Mouse (Mus musculus) forebrain, embryonic 11.5 days (tissue): Measurements from ENCODE around the gene Ogfod1. TPM values are rescaled to one million over a fixed set of nuclear protein-coding genes. Genes with fewer than 3 reads are reported as not detected.

ENCODE experiments used
- ATAC-seq: fragments of 200-750 bp; cut with Nextera tagmentation; replicated peaks from 2 replicates; pipeline ENCODE4 v1.8.0; 2017; ENCODE audit warnings: moderate TSS enrichment; ENCODE audit not compliant: low FRiP score
- DNase-seq: peaks from one replicate; pipeline ENCODE4 v3.0.0-alpha.2; 2017; ENCODE audit warnings: low spot score
- H3K27ac ChIP-seq: fragments of 300-500 bp; sonication (generic); 2 replicates; pipeline ENCODE4 v1.5.1; 2014; ENCODE audit warnings: low read depth, low read length
- H3K27me3 ChIP-seq: fragments of 300-500 bp; sonication (generic); 2 replicates; pipeline ENCODE4 v1.6.1; 2014; ENCODE audit warnings: mild to moderate bottlenecking, low read length, mixed read lengths; ENCODE audit not compliant: control insufficient read depth, insufficient read depth
- H3K36me3 ChIP-seq: fragments of 300-500 bp; sonication (generic); 2 replicates; pipeline ENCODE4 v1.6.1; 2014; ENCODE audit warnings: mild to moderate bottlenecking, low read length, moderate library complexity, mixed read lengths; ENCODE audit not compliant: control insufficient read depth, insufficient read depth
- H3K4me1 ChIP-seq: fragments of 300-500 bp; sonication (generic); replicated peaks from 2 replicates; pipeline ENCODE4 v1.6.1; 2014; ENCODE audit warnings: low read length, mixed read lengths; ENCODE audit not compliant: control insufficient read depth, insufficient read depth
- H3K4me2 ChIP-seq: fragments of 300-500 bp; sonication (generic); 2 replicates; pipeline ENCODE4 v1.6.1; 2014; ENCODE audit warnings: low read depth, mild to moderate bottlenecking, low read length, moderate library complexity, mixed read lengths; ENCODE audit not compliant: severe bottlenecking
- H3K4me3 ChIP-seq: fragments of 300-500 bp; sonication (generic); 2 replicates; pipeline ENCODE4 v1.5.1; 2014; ENCODE audit warnings: low read depth, low read length
- H3K9ac ChIP-seq: fragments of 300-500 bp; sonication (generic); 2 replicates; pipeline ENCODE4 v1.6.1; 2014; ENCODE audit warnings: low read length
- H3K9me3 ChIP-seq: fragments of 300-500 bp; sonication (generic); 2 replicates; pipeline ENCODE4 v1.6.1; 2016; ENCODE audit warnings: low read length, mixed read lengths; ENCODE audit not compliant: control insufficient read depth
- WGBS: fragments of 180-500 bp; shearing (Covaris S2); extraction: QIAGEN DNeasy Blood & Tissue Kit; methylation state at CpG from one replicate; pipeline ENCODE4 v1.1.7; 2014; 5-methylcytosine and 5-hydroxymethylcytosine counted together
- polyA plus RNA-seq: library from polyadenylated mRNA; unstranded; fragments of >200 nt; fragmentation: Nextera tagmentation; extraction: Ambion mirVana; gene quantifications from 2 replicates; pipeline ENCODE4 v1.2.1, GENCODE M21; 2014

Ogfod1 gene
- 16.3 and 18.7 TPM in 2 replicates for polyA plus RNA-seq

DNA sequence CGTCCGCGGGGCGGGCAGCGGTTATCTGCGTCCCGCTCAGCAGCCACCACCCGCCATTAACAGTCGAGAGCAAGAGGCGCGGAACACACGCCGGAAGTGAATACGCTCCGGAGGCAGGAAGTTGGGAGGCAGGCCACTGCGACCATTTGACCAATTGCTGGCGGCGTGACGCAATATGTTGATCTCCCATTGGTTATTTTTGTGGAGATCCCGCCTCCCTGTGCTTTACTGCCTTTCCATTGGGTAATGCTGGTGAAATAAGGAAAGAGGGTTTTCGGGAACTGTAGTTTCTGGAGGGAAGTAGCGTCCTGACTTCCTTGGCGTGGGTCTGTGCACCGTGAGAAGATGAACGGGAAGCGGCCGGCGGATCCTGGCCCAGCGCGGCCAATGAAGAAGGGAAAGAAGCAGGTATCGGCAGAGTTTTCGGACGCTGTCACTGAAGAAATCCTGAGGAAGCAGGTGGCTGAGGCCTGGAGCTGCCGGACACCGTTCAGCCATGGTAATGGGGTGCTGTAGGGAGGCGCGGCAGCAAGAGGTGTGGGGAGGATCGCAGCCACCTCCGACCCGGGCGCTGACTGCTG is at the start of gene Ogfod1, which contains the start of gene Nudt21:
Gene Ogfod1, plus strand, starts transcription at position 255 of the 581 bp plus-strand sequence.
Gene Nudt21, minus strand, starts transcription at position 88 of the 581 bp plus-strand sequence.
- Histone ChIP-seq H3K36me3 (no peaks in the 10 kb centered on the region), H3K4me3 (peak within 1 kb of the TSS; percentile 44), H3K27me3 (no peaks in the 10 kb centered on the region), H3K9ac (peak within 1 kb of the TSS; percentile 77), H3K4me1 (peaks cover 12% of the 10 kb centered on the region), H3K9me3 (no peaks in the 10 kb centered on the region), H3K27ac (peak within 1 kb of the TSS; percentile 67; the same call in 1 of the 2 replicates), H3K4me2 (peak within 1 kb of the TSS; percentile 73)
- ATAC-seq (peak; percentile 99), DNase-seq (peak; percentile 95)
- under 1% methylated on average over 41 of the region's 41 CpGs for WGBS

DNA sequence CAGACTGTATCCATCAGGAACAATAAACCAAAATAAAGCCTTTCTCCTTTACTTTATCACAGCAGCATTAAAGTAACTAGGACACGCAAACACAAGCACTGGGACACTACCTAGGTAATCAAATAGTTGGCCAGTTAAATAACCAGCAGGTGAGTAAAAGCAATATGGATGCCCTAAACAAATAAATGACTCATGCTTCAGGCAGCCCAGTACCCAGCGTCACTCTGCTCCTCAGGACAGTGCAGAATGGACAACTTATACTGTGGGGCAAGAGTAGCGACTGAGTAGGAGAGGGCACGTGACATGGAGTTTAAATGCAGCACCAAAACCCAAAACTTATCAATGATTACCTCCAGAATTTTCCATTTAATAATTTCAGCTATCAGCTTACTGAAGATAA is 47.3 kb upstream of the Ogfod1 start:
- Histone ChIP-seq H3K9ac (no peak overlapping the region), H3K27me3 (no peaks in the 10 kb centered on the region), H3K9me3 (no peaks in the 10 kb centered on the region; the same call in 1 of the 2 replicates), H3K27ac (no peak overlapping the region), H3K4me3 (no peak overlapping the region), H3K4me2 (no peak overlapping the region), H3K36me3 (peaks cover 2% of the 10 kb centered on the region; the same call in 1 of the 2 replicates), H3K4me1 (no peaks in the 10 kb centered on the region)
- 95% methylated on average over 4 of the region's 4 CpGs for WGBS
- DNase-seq: no peak
- ATAC-seq: no peak

DNA sequence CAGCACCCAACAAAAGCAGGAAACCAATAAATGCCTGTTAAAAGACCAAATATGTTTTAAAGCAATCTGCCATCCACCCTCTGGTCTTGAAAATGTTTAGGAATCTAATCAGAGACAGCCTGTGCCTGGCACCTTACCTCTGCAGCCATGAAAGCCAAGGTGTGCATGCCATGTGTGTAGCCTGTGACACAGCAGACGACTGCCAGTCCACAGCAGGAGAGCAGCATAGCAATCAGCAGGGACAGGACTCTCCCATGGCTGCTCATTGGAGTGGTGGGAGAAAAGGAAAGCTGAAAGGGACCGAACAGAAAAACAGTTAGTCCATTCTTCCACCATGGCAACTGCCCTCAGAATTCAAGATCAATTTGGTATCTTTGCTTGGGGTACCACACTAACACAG is 38.0 kb upstream of the Ogfod1 start:
- Histone ChIP-seq H3K9me3 (no peaks in the 10 kb centered on the region), H3K9ac (no peak overlapping the region), H3K4me2 (no peak overlapping the region), H3K4me3 (no peak overlapping the region), H3K27ac (no peak overlapping the region), H3K4me1 (no peaks in the 10 kb centered on the region), H3K36me3 (peaks cover 2% of the 10 kb centered on the region; the same call in 1 of the 2 replicates), H3K27me3 (no peaks in the 10 kb centered on the region)
- DNase-seq (no peak), ATAC-seq (no peak)
- WGBS: 88% methylated on average over 2 of the region's 2 CpGs

DNA sequence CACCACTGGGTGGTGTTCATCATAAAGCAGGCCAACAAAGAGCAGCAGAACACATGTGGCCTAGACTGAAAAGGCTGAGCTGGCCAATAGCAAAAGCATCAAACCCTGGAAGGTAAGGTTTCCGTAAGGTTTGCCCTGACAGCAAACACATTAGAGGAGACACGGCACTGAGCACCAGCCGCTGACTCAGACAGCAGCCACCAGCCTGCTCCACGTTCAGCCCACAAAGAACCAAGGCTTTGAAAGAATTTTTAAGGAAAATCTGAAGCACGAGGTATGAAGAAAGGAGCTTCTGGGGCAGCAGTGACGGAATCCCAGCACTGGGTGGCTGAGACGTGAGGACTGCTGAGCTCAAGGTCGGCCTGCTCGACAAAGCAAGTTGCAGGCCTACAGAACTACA is 32.9 kb upstream of the Ogfod1 start:
- Histone ChIP-seq H3K4me2 (no peak overlapping the region), H3K36me3 (no peaks in the 10 kb centered on the region; the same call in 1 of the 2 replicates), H3K9me3 (no peaks in the 10 kb centered on the region), H3K27ac (no peak overlapping the region), H3K4me3 (no peak overlapping the region), H3K4me1 (no peaks in the 10 kb centered on the region), H3K9ac (no peak overlapping the region), H3K27me3 (no peaks in the 10 kb centered on the region)
- 89% methylated on average over 9 of the region's 9 CpGs for WGBS
- DNase-seq (no peak), ATAC-seq (no peak)

DNA sequence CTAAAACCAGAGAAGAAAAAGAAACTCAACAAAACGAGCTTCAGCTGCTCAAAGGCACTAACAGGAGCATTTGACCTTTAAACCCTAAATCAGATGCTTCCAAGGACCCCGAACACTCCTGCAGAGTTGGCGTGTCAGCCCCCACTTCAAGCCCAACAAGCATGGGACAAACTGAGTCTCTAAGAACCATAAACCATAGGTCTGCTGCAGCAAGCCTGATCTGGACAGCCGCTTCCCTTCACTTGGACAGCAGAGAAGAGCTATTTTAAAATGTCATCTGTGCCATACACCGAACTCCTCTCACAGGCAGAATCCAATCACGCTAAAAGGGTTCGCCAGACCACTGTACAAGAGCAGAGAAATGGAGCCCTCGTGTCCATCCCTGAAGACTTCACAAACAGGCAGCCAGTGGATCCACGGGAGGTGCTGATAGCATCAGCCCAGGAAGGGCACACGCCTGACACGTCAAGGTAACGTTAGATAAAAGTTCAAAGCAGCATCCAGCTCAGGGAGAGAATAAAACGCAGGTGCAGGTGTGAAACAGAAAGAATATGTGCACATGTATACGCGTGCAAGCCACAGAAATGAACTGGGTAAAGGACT is 27.7 kb upstream of the Ogfod1 start:
- H3K4me3 ChIP-seq: no peak overlapping the region
- H3K36me3 ChIP-seq: no peaks in the 10 kb centered on the region
- 65% methylated on average over 15 of the region's 15 CpGs for WGBS
- H3K4me2 ChIP-seq: no peak overlapping the region
- H3K27me3 ChIP-seq: no peaks in the 10 kb centered on the region
- ATAC-seq: no peak
- H3K9me3 ChIP-seq: no peaks in the 10 kb centered on the region
- H3K9ac ChIP-seq: no peak overlapping the region
- no peak for DNase-seq
- no peak overlapping the region for H3K27ac ChIP-seq
- peaks cover 13% of the 10 kb centered on the region; the same call in 1 of the 2 replicates for H3K4me1 ChIP-seq

DNA sequence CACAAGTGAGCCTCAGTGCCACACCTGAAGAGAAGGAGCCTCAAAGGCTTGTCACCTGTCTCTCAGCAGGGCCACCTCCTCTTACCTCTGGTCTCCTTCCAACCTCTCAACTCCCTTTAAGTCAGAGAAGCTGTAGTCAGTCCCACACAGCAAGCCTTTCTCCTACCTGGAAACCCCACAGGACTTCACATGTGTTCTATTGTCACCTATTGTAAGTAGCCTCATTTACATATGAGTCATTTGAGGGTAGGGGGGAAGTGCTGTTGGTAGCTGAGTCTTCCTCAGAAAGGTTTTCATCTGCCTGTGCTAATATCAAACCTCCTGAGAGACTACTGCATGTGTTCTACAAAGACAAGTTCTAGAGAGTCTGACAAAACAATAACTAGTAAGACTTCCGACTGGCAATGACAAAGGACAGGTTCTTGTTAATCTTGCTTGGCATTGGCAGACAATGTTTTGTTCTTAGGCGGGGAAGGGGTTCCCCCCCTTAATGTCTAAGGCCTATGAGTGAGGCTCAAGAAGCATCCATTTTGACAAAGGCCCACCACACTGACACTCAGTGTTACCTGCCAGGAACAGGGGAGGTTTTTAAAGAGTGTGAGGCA is 26.8 kb upstream of the Ogfod1 start:
- Histone ChIP-seq H3K27me3 (no peaks in the 10 kb centered on the region), H3K36me3 (no peaks in the 10 kb centered on the region), H3K4me1 (peaks cover 13% of the 10 kb centered on the region; the same call in 1 of the 2 replicates), H3K9ac (no peak overlapping the region; the same call in 1 of the 2 replicates), H3K4me2 (peak overlapping the region; percentile 9; the same call in 1 of the 2 replicates), H3K9me3 (no peaks in the 10 kb centered on the region), H3K27ac (no peak overlapping the region), H3K4me3 (no peak overlapping the region)
- DNase-seq (no peak), ATAC-seq (no peak)
- 42% methylated on average over 2 of the region's 2 CpGs for WGBS

DNA sequence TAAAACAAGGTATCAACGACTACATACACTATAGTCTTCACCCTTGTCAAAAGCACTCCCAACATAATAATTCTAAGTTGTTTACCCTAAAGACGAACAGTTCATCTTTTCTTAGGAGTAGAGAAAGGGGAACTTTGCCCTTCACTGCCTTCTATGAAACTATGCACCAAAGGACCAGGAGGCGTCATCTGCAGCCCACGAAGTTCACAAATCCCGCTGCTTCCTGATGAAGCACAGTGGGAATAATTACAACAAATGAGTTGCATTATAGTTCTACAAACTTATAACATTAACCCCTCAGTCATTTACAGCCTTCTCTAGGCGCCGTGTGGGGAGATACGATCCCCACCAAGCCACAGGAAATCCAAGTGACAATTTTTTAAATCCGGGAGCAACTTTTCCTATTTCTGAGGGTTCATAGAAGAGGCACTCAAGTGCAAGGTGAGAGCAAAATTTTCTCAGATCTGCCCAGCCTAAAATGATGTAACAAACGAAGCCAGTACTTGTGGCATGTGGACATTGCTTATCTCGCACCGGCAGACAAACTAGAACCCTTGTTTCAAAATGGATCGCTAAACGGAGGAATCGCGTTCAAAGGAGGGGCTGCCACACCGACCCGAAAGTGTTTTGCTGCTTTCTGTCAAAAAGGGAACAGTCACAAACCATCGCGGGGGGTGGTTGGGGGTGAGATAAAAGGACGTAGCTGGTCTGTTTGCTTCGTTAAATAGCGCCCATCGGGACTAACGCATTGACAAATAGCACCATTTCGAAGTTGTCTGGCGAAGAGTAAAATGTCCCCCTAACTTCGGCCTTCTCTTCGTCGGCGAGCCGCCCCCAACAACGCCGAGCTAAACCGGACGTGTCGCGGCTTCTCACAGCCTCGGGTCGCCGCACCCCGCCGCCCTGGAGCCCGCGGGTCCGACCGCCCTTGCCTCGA is 25.7 kb upstream of the Ogfod1 start:
- no peak for ATAC-seq
- peak overlapping the region; percentile 56 for H3K4me2 ChIP-seq
- no peaks in the 10 kb centered on the region for H3K27me3 ChIP-seq
- H3K9ac ChIP-seq: peak overlapping the region; percentile 98
- DNase-seq: no peak
- H3K4me3 ChIP-seq: peak overlapping the region; percentile 89
- WGBS: 4% methylated on average over 48 of the region's 48 CpGs
- H3K9me3 ChIP-seq: no peaks in the 10 kb centered on the region
- H3K27ac ChIP-seq: peak overlapping the region; percentile 91; the same call in 1 of the 2 replicates
- H3K36me3 ChIP-seq: no peaks in the 10 kb centered on the region
- peaks cover 13% of the 10 kb centered on the region; the same call in 1 of the 2 replicates for H3K4me1 ChIP-seq
